Mouse (Mus musculus): Measurements from ENCODE around the gene Pde1a.

DNA sequence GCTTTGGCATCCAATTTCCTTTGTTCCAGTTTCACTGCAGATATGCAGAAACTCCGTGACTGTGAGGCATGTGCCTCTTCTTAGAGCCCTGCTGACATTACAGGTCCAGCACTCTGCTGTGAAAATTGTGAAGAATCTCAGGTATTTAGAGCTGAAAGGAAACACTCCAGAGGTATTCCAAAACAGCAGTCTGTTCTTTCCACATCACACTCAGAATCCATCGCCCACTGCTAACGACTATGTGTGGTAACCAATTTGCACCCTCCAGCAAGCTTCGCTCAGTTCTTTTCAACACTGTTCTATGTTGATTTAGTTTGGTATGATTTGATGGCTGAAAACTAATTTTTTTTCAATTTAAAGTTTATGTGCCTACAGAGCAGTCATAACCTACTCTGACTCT lies 62.8 kb downstream of the Pde1a start:
- TF ChIP-seq CTCF (IDR thresholded peaks at IDR 0.05; ENCODE audit: borderline replicate concordance, extremely low read depth, insufficient read depth, insufficient read length), result no peak
- no peak for TF ChIP-seq POLR2A (IDR thresholded peaks at IDR 0.05; ENCODE audit: borderline replicate concordance, extremely low read depth, insufficient read depth, insufficient read length, poor library complexity, severe bottlenecking)

Measured in brain, embryonic 14.5 days (tissue).